Mouse (Mus musculus): Measurements from ENCODE around the gene Bbs2. TPM values are rescaled to one million over a fixed set of nuclear protein-coding genes. Genes with fewer than 3 reads are reported as not detected.
"Not testable (repeated sequence)": the region's sequence is repeated elsewhere in the genome, so short reads cannot be mapped to it uniquely, and the experiment has no call there.

The Bbs2 gene
- 6.8 and 8.2 TPM in 2 replicates for polyA plus RNA-seq (2015; fragmentation: Nextera tagmentation; extraction: Ambion mirVana)

DNA sequence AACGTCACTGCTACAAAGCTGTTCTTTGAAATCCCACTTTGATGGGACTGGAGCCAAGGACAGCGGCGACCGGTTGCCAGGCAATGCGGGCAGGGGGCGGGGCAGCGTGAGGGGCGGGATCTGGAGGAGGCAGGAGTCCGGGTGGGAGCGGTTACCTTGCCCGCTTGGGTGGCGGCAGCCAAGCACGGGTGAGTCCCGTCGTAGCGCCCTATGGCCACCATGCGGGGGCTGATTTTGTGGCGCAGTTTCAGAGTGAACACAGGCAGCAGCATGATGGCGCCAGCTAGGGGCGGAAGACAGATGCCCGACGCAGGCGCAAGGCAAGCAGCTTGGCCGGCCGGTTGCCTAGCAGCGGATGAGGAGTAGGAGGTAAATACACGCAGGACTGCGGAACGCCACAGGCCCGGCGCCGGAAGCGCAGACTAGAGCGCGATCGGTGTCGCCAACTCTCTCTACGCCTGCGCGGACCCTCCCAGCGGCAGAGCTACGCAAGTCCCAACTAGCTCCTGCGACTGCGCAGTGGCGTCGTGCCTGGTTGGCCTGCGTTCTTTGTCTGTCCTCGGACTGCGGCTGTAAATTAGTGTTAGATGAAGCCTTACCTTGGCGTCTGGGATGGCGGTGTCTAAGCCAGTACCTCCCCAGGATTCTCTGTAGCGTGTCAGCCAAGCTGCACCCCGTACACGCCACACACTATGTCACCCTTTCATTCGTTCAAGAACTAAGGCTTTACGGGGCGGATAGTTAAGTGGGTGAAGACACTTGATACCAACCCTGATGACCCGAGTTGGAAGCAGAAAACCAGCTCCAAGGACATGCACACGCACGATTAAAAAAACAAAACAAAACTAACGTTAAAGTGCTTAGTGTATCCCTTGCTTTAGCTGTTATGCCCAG, at the start of gene Bbs2:
Gene Bbs2 (minus strand): TSS at position 848 of the 894 bp plus-strand sequence.
- Histone ChIP-seq H3K4me1 (ENCODE audit: control insufficient read depth, insufficient read depth, low read length) (0 out of 2 replicates have a peak, but pooled peaks cover 4% of the 10 kb centered on the region), H3K27ac (ENCODE audit: low read length) (peak within 1 kb of the TSS; percentile 91), H3K9me3 (ENCODE audit: control insufficient read depth, low read length) (no peaks in the 10 kb centered on the region), H3K9ac (ENCODE audit: low read depth, low read length) (peak within 1 kb of the TSS; percentile 76), H3K4me3 (ENCODE audit: low read length) (peak within 1 kb of the TSS; percentile 71), H3K4me2 (ENCODE audit: low read depth, low read length) (peak within 1 kb of the TSS; percentile 75), H3K27me3 (replicated peaks; ENCODE audit: control insufficient read depth, insufficient read depth, low read length) (no peaks in the 10 kb centered on the region), H3K36me3 (ENCODE audit: control insufficient read depth, insufficient read depth, low read length) (no peaks in the 10 kb centered on the region)
- peak; percentile 100 for ATAC-seq
- WGBS, result under 1% methylated on average over 61 of the region's 61 CpGs

GRCm38 (mm10) chr8:94148236-94148635, 49.5 kb upstream of the Bbs2 start:
- peaks cover 8% of the 10 kb centered on the region for H3K27me3 ChIP-seq (replicated peaks; ENCODE audit: control insufficient read depth, insufficient read depth, low read length)
- H3K4me1 ChIP-seq (ENCODE audit: control insufficient read depth, insufficient read depth, low read length), result peaks cover 6% of the 10 kb centered on the region
- 45% methylated on average over 5 of the region's 5 CpGs for WGBS
- no peaks in the 10 kb centered on the region for H3K36me3 ChIP-seq (ENCODE audit: control insufficient read depth, insufficient read depth, low read length)
- ATAC-seq, result no peak
- H3K4me2 ChIP-seq (ENCODE audit: low read depth, low read length), result no peak overlapping the region
- no peak overlapping the region for H3K4me3 ChIP-seq (ENCODE audit: low read length)
- no peak overlapping the region for H3K27ac ChIP-seq (ENCODE audit: low read length)
- H3K9me3 ChIP-seq (ENCODE audit: control insufficient read depth, low read length), result no peaks in the 10 kb centered on the region
- no peak overlapping the region for H3K9ac ChIP-seq (ENCODE audit: low read depth, low read length)

DNA sequence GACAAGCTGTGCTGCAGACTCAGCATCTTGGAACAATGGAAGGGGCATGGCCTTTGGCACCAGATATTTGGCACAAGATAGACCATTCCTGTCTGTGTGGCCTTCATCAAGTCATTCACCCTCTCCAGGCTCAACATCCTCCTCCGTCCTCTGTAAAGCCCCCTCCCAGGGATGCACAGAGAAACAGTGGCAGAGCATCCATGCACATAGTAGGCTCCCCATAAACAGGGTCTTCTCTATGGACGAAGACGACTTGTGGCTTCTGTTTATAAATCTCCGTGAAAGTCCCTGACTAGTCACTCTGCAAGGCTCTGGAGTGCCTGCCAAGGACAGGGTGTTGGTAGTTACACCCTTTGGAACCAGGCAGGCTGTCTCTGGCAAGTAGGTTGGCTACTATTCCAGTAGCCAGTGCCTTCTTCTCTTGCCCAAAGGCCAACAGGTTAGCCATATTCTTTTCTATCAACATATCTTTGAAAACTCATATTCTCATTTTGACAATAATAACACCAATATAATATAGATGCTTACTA, 41.6 kb upstream of the Bbs2 start:
- H3K9me3 ChIP-seq (ENCODE audit: control insufficient read depth, low read length), result no peaks in the 10 kb centered on the region
- H3K4me2 ChIP-seq (ENCODE audit: low read depth, low read length), result no peak overlapping the region
- WGBS, result 85% methylated on average over 4 of the region's 4 CpGs
- ATAC-seq, result no peak
- no peaks in the 10 kb centered on the region for H3K4me1 ChIP-seq (ENCODE audit: control insufficient read depth, insufficient read depth, low read length)
- no peak overlapping the region for H3K9ac ChIP-seq (ENCODE audit: low read depth, low read length)
- no peaks in the 10 kb centered on the region for H3K36me3 ChIP-seq (ENCODE audit: control insufficient read depth, insufficient read depth, low read length)
- no peak overlapping the region for H3K27ac ChIP-seq (ENCODE audit: low read length)
- no peak overlapping the region for H3K4me3 ChIP-seq (ENCODE audit: low read length)
- no peaks in the 10 kb centered on the region for H3K27me3 ChIP-seq (replicated peaks; ENCODE audit: control insufficient read depth, insufficient read depth, low read length)

GRCm38 (mm10) chr8:94136933-94137332, 38.2 kb upstream of the Bbs2 start, which contains the start of gene Mt4:
TSS of gene Mt4 (plus strand) at chr8:94137197.
- no peak within 1 kb of the TSS for H3K4me3 ChIP-seq (ENCODE audit: low read length)
- no peaks in the 10 kb centered on the region for H3K4me1 ChIP-seq (ENCODE audit: control insufficient read depth, insufficient read depth, low read length)
- no peak within 1 kb of the TSS for H3K27ac ChIP-seq (ENCODE audit: low read length)
- ATAC-seq, result peak; percentile 94
- H3K4me2 ChIP-seq (ENCODE audit: low read depth, low read length), result no peak within 1 kb of the TSS
- no peaks in the 10 kb centered on the region for H3K27me3 ChIP-seq (replicated peaks; ENCODE audit: control insufficient read depth, insufficient read depth, low read length)
- H3K36me3 ChIP-seq (ENCODE audit: control insufficient read depth, insufficient read depth, low read length), result no peaks in the 10 kb centered on the region
- WGBS, result 47% methylated on average over 6 of the region's 6 CpGs
- H3K9me3 ChIP-seq (ENCODE audit: control insufficient read depth, low read length), result no peaks in the 10 kb centered on the region
- H3K9ac ChIP-seq (ENCODE audit: low read depth, low read length), result no peak within 1 kb of the TSS

DNA sequence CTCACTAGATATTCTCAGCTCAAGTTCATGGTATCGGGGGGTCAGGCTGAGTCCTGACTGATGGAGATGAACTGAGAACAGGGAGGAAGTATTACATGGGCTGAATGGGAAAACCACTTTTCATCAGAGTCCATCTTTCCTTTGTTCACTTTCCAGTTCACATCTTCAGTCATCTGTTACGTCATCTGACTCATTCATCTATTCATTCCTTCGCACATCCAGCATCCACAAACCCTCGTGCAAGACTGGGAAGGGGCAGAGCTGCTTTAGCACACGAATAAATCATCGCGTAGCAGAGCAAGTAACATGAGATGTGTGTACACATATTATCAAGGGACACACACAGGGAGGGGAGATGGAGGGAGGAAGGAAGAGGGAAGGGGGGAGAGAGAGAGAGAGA, 37.5 kb upstream of the Bbs2 start:
- no peaks in the 10 kb centered on the region for H3K27me3 ChIP-seq (replicated peaks; ENCODE audit: control insufficient read depth, insufficient read depth, low read length)
- no peak overlapping the region for H3K4me2 ChIP-seq (ENCODE audit: low read depth, low read length)
- no peak overlapping the region for H3K4me3 ChIP-seq (ENCODE audit: low read length)
- no peak overlapping the region for H3K27ac ChIP-seq (ENCODE audit: low read length)
- H3K9me3 ChIP-seq (ENCODE audit: control insufficient read depth, low read length), result no peaks in the 10 kb centered on the region
- no peak for ATAC-seq
- H3K4me1 ChIP-seq (ENCODE audit: control insufficient read depth, insufficient read depth, low read length), result no peaks in the 10 kb centered on the region
- 69% methylated on average over 7 of the region's 7 CpGs for WGBS
- no peaks in the 10 kb centered on the region for H3K36me3 ChIP-seq (ENCODE audit: control insufficient read depth, insufficient read depth, low read length)
- no peak overlapping the region for H3K9ac ChIP-seq (ENCODE audit: low read depth, low read length)

GRCm38 (mm10) chr8:94135556-94135955, 36.8 kb upstream of the Bbs2 start:
- H3K36me3 ChIP-seq (ENCODE audit: control insufficient read depth, insufficient read depth, low read length), result no peaks in the 10 kb centered on the region
- WGBS, result 88% methylated on average over 6 of the region's 6 CpGs
- no peak for ATAC-seq

DNA sequence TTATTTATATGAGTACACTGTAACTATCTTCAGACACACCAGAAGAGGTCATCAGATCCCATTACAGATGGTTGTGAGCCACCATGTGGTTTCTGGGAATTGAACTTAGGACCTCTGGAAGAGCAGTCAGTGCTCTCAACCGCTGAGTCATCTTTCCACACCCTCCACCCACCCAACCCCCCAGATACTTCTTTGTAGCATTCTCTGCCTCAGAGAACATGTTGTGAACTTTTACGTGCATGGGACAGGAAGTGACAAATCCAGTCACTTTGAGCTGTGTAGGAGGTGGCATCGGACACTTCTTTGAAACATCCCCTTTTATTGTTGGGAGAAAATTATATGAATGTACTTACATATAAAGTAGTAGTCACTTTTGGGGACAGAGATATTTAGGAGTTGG, 35.9 kb upstream of the Bbs2 start:
- not testable (repeated sequence) for H3K4me1 ChIP-seq (ENCODE audit: control insufficient read depth, insufficient read depth, low read length); H3K27ac ChIP-seq (ENCODE audit: low read length); H3K9ac ChIP-seq (ENCODE audit: low read depth, low read length); H3K4me3 ChIP-seq (ENCODE audit: low read length); H3K9me3 ChIP-seq (ENCODE audit: control insufficient read depth, low read length); H3K36me3 ChIP-seq (ENCODE audit: control insufficient read depth, insufficient read depth, low read length); H3K27me3 ChIP-seq (replicated peaks; ENCODE audit: control insufficient read depth, insufficient read depth, low read length); H3K4me2 ChIP-seq (ENCODE audit: low read depth, low read length)
- ATAC-seq, result 0 out of 2 replicates have a peak, but pooled peaks have one; percentile 25
- 46% methylated on average over 3 of the region's 3 CpGs for WGBS

More at GRCm38 (mm10) chr8:94135556-94135955, 36.8 kb upstream of the Bbs2 start:
- no peaks in the 10 kb centered on the region for H3K27me3 ChIP-seq (replicated peaks; ENCODE audit: control insufficient read depth, insufficient read depth, low read length)
- no peaks in the 10 kb centered on the region for H3K4me1 ChIP-seq (ENCODE audit: control insufficient read depth, insufficient read depth, low read length)
- H3K9ac ChIP-seq (ENCODE audit: low read depth, low read length), result no peak overlapping the region
- H3K4me2 ChIP-seq (ENCODE audit: low read depth, low read length), result no peak overlapping the region
- no peak overlapping the region for H3K27ac ChIP-seq (ENCODE audit: low read length)
- no peak overlapping the region for H3K4me3 ChIP-seq (ENCODE audit: low read length)
- no peaks in the 10 kb centered on the region for H3K9me3 ChIP-seq (ENCODE audit: control insufficient read depth, low read length)

DNA sequence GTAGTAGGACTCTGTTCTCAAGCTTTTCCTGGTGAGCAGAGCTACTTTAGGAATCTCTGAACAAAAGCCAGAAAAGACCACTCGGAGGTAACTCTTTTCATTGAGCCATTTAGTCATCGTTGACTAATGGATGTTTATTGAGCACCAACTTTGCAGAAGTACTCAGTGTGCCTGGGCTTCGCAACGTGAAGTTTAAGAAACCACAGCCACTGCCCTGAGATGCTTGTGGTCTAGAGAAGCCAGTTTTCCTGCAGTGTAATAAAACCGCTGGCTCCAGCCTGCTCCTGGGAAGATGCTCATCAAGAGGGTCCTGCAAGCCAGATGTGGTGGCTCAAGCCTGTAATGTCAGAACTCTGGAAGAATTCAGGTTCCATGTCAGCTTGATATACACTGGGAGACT, 33.4 kb upstream of the Bbs2 start:
- ATAC-seq, result no peak
- no peaks in the 10 kb centered on the region for H3K4me1 ChIP-seq (ENCODE audit: control insufficient read depth, insufficient read depth, low read length)
- H3K4me3 ChIP-seq (ENCODE audit: low read length), result no peak overlapping the region
- no peak overlapping the region for H3K27ac ChIP-seq (ENCODE audit: low read length)
- H3K36me3 ChIP-seq (ENCODE audit: control insufficient read depth, insufficient read depth, low read length), result no peaks in the 10 kb centered on the region
- H3K4me2 ChIP-seq (ENCODE audit: low read depth, low read length), result no peak overlapping the region
- H3K9me3 ChIP-seq (ENCODE audit: control insufficient read depth, low read length), result no peaks in the 10 kb centered on the region
- H3K27me3 ChIP-seq (replicated peaks; ENCODE audit: control insufficient read depth, insufficient read depth, low read length), result no peaks in the 10 kb centered on the region
- no peak overlapping the region for H3K9ac ChIP-seq (ENCODE audit: low read depth, low read length)
- WGBS, result 49% methylated on average over 5 of the region's 5 CpGs

DNA sequence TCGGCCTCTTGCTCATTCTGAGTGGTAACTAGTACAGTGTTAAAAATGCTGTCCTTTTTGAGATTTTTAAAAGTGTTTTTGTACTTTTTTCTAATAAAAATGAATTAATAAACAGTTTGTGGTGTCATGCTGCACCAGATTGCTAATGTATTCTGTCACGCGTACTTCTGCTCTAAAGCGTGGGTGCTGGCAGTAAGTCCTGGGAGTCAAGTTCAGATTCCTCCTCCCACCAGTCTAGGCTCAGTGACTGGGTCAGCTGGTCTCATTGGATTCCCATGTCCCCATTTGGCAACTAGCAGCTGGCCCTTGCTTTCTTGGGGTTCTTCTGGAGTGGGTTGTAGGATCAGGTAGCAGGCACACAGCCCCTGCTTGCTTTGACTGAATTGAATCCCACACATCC, 31.4 kb upstream of the Bbs2 start:
- H3K9me3 ChIP-seq (ENCODE audit: control insufficient read depth, low read length), result no peaks in the 10 kb centered on the region
- H3K27me3 ChIP-seq (replicated peaks; ENCODE audit: control insufficient read depth, insufficient read depth, low read length), result no peaks in the 10 kb centered on the region
- ATAC-seq, result no peak
- no peaks in the 10 kb centered on the region for H3K4me1 ChIP-seq (ENCODE audit: control insufficient read depth, insufficient read depth, low read length)
- no peak overlapping the region for H3K4me2 ChIP-seq (ENCODE audit: low read depth, low read length)
- 91% methylated on average over 4 of the region's 4 CpGs for whole genome bisulfite sequencing
- H3K4me3 ChIP-seq (ENCODE audit: low read length), result no peak overlapping the region
- no peak overlapping the region for H3K9ac ChIP-seq (ENCODE audit: low read depth, low read length)
- H3K27ac ChIP-seq (ENCODE audit: low read length), result no peak overlapping the region
- H3K36me3 ChIP-seq (ENCODE audit: control insufficient read depth, insufficient read depth, low read length), result no peaks in the 10 kb centered on the region

Data from intestine, embryonic 16.5 days (tissue).